Mouse (Mus musculus): ENCODE results near the gene Tagln2. TPM values are rescaled to one million over a fixed set of nuclear protein-coding genes. Genes with fewer than 3 reads are reported as not detected.

Gene Tagln2
- total RNA-seq (2014; fragmentation: Nextera tagmentation) (244 and 269 TPM in 2 replicates), total RNA-seq (2017) (147 and 171 TPM in 2 replicates)

DNA sequence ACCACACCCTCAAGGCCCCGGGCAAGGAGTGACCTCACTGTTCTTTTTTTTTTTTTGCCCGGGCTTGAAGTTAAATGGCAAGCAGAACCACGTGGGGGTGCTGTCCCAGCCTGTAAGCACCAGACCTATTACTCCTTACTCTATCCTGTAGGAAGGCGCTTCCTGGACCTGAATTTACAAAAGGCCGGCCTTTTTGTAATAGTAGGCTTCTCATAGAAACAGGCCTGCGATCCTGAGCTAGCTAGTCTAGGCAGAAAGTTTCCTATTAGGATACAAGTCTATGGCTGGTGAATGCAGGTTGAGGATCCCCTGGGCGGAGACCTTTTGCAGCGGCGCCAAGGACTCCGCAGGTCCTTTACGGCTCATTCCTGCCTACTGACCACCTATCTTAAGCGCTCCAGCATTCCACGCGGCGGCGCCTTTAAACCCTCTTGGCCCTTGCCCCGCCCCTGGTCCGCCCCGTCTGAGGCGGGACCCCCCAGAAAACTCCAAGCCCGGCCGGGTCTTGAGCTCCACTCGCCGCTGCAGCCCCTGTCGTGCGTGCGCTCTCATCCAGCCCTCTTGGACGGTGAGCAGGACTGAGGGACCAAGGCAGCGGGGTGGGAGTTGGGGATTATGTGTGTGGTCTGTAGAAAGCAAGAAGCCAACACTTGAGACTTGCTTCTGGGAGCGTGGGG is at the start of gene Tagln2:
Gene Tagln2, plus strand, starts transcription at position 283 of the 677 bp plus-strand sequence.
- peak; percentile 48 for ATAC-seq (replicated peaks; ENCODE audit: low FRiP score, low TSS enrichment, poor library complexity, severe bottlenecking)

DNA sequence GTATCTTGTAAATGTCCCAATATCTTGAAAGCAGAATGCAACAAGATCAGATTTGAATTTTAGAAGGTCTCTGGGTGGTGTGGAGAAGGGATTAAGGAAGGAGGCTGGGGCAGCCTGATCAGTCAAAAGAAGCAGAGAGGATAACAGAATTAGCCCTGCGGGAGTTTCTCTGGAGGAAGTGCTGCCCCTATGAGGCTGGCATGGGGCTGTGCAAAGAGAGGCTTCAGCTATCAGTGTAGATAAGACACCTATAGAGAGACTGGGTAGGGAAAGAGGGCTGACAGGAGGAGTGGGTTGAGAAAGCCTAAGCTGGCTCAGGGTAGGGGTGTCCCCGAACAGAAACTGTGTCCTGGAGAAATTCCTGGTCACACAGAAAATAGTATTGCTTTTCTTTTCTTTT is 49.6 kb upstream of the Tagln2 start:
- peak; percentile 71 for ATAC-seq (replicated peaks; ENCODE audit: low FRiP score, low TSS enrichment, poor library complexity, severe bottlenecking)

DNA sequence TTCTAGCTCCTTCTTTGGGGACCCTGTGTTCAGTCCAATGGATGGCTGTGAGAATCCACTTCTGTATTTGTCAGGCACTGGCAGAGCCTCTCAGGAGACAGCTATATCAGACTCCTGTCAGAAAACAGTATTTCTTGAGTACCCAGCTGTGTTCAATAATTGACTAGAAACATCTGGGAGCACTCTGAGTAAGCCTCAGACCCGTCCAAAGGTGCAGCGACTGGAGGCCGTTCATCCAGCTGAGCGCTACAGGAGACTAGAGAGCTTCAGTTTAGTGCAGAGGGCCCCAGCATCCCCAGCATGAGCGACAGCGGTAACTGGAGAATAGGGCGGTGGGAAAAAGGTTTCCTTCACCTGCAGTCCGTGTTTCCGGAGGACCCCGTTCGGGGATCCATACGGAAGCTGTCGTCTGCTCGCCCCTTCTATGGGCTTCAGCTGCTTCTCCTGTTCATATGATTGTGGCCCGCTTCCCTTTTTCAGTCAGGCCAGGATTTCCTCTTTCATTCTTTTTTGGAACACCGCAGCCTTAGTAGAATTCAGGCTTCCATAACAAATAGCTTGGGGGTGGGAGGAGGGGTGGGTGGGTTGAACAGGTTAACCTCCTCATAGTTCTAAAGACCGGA is 48.9 kb upstream of the Tagln2 start:
- no peak for ATAC-seq (replicated peaks; ENCODE audit: low FRiP score, low TSS enrichment, poor library complexity, severe bottlenecking)

DNA sequence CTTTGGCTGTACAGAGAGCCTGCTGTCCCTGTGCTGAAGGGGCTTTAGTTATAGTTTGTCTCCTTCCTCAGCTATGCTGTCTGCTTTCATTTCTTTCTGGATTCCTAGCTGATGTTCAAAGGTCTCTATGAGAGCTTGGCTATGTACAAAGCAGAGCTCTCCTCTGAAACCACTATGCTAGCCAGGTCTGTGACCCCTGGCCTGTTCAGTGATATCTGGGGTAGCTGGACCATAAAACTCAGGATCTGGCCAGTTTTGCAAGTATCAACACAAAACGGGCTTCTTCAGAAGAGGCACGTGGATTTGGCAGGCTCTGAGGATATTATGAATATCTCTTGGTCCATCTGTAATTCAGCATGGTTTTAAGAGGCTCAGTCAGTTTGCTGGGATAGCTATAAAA is 46.9 kb upstream of the Tagln2 start:
- ATAC-seq (replicated peaks; ENCODE audit: low FRiP score, low TSS enrichment, poor library complexity, severe bottlenecking), result no peak

- no peak for ATAC-seq (replicated peaks; ENCODE audit: low FRiP score, low TSS enrichment, poor library complexity, severe bottlenecking)
These were observed 46.0 kb upstream of the Tagln2 start for GRCm38 (mm10) chr1:172453810-172454209.

DNA sequence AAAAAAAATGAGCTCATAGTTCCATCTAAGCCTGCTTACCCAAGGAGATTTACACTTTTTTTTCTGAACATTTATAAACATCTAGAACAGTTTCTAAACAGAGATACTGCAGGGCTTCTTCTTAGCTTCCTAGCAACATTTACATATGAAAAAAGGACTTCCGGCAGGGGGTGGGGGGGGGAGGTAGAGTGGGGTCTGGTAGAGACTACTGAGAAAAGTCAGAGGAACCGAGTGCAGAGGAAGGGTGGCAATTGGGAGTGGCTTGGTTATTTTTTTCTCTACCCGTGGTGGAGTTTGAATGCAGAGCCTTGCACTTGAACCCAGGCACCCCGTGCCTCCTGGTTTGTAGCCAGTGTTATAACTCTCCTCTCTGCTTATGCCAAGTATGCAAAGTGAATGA is 44.4 kb upstream of the Tagln2 start:
- ATAC-seq (replicated peaks; ENCODE audit: low FRiP score, low TSS enrichment, poor library complexity, severe bottlenecking), result no peak

- ATAC-seq (replicated peaks; ENCODE audit: low FRiP score, low TSS enrichment, poor library complexity, severe bottlenecking), result 0 out of 2 replicates have a peak, but pooled peaks have one; percentile 23
These were observed 43.7 kb upstream of the Tagln2 start for GRCm38 (mm10) chr1:172456001-172456677.

DNA sequence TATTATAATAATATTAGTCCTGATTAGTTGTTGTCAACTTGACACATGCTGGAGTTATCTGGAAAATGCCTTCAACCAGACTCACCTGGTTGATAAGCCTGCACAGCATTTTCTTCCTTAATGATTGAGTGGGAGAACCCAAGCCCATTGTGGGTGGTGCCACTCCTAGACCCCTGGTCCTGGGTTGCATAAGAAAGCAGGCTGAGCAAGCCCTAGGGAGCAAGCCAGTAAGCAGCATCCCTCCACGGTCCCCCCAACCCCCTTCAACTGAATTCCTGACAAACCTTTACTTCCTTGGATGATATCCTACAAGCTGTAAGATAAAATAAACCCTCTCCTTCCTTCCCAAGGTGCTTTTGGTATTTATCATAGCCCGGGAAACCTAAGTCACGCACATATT is 42.7 kb upstream of the Tagln2 start:
- ATAC-seq (replicated peaks; ENCODE audit: low FRiP score, low TSS enrichment, poor library complexity, severe bottlenecking), result no peak

DNA sequence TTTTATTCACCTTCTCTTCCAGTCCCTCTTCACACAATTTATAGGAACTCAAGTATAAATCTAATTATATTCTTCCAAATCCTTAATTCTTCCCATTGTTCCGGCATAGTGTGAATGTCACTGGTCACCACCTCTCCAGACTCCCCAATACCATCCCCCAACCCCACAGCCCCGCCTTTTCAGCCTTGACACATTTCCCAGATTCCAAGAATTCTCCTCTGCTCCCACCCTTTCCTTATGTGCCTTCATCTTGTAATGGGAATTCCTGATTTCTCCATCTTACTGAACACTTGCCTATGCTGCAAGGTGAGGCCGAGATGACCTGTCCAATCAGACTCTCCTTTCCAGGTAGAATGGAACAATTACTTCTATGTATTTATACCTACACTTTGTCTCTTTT is 41.8 kb upstream of the Tagln2 start:
- ATAC-seq (replicated peaks; ENCODE audit: low FRiP score, low TSS enrichment, poor library complexity, severe bottlenecking), result no peak

- no peak for ATAC-seq (replicated peaks; ENCODE audit: low FRiP score, low TSS enrichment, poor library complexity, severe bottlenecking)
These were observed 38.2 kb upstream of the Tagln2 start for GRCm38 (mm10) chr1:172461602-172462001.

DNA sequence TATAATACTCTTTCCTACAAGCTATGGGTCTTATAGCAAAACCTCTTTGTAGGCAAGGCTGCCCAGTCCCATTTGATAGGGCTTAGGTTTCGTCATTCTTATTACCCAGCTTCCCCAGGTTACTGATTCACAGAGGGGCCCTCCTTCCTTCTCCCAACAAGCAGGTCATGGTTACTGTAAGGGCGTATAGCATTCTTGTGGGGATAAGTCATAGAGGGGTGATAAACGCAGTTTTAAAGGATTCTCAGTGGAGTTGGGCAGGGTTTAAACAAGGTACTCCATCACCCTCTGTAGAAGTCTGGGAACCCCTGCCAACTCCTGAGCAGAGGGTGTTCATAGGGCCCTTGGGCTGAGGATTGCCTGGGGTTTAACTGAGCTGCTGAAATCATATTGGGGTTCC is 37.3 kb upstream of the Tagln2 start:
- ATAC-seq (replicated peaks; ENCODE audit: low FRiP score, low TSS enrichment, poor library complexity, severe bottlenecking), result no peak

DNA sequence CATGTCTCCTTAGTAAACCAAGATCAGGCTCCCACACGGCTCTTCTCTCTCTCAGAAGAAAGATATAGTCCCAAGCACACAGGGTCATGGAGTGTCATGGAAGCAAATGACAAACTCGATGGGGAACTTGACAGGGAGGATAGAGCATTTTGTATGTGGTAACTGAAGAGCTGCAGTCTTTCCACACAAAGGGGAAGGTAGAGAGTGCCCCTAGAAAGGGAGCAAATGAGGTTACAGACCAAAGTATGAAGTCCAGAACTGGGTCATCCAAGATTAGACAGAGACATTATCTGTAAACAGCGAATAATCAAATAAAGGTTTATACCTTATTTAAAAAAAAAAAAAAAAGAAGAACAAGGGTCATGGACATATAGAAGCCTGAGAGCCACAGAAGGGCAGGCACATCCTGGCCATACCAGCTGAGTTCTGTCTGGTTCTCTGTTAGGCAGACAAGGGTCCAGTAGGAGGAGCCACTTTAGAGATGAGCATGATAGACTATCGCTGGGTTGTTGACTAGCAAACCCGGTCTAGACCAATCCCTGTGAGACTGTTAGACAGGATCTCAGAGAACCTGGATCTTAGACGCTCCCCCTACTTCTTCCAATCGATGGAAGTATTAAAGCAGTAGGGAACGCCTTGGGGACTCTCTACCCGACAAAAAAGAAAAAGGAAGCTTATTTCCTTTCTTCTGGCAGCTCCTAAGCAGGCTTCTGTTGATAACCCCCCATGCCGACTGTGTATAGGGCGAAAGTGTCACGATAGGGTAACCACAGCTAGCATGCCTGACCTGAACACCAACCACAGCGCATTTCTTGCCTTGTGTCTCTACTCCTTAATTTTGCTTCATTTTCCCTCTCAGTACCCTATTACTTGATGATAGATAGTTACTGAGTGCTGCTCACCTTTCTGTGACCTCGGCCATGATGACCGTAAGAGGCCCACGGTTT is 36.2 kb upstream of the Tagln2 start:
- ATAC-seq (replicated peaks; ENCODE audit: low FRiP score, low TSS enrichment, poor library complexity, severe bottlenecking), result peak; percentile 63

DNA sequence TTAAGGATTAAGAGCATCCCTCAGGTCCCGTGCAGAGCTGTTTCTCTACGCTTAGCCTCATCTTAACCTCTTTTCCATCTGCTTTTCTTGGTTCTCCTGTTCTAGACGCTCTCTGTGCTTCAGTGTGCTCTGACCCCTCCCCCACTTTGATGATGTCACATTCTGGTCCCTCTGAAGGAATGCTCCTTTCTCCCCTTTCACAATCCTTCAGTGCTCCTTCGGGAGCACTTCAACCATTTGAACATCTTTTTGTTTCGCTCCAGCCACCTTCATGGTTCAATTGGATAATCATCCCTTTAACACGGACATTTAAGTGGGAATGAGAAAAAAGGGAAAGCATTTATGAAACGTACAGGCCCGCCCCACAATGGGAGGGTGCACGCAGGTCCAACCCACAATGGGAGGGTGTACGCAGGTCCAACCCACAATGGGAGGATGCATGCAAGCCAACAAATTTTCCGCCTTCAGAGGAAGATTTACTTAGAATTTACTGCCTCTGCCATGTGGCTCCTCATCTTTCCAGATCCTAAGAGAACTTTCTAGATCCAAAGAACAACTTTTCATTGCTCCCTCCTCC is 31.5 kb upstream of the Tagln2 start:
- no peak for ATAC-seq (replicated peaks; ENCODE audit: low FRiP score, low TSS enrichment, poor library complexity, severe bottlenecking)

GRCm38 (mm10) chr1:172469373-172469772 is 30.5 kb upstream of the Tagln2 start:
- ATAC-seq (replicated peaks; ENCODE audit: low FRiP score, low TSS enrichment, poor library complexity, severe bottlenecking), result no peak

GRCm38 (mm10) chr1:172469810-172470448 is 29.9 kb upstream of the Tagln2 start:
- ATAC-seq (replicated peaks; ENCODE audit: low FRiP score, low TSS enrichment, poor library complexity, severe bottlenecking), result no peak

DNA sequence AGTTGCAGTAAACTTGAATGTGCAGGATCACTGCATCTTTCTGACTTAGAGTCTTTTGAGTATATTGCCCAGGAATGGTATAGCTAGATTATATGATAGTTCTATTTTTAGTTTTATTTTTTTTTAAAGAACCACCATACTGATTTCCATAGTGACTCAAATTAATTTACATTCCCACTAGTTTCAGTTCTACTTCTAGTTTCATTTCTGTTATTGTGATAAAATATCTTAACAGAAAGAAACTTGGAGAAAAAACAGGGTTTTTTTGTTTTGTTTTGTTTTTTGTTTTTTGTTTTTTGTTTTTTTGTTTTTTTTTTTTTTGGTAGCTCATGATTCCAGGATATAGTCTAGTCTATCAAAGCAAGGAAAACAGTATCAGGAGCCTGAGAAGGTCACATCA is 26.9 kb upstream of the Tagln2 start:
- ATAC-seq (replicated peaks; ENCODE audit: low FRiP score, low TSS enrichment, poor library complexity, severe bottlenecking), result no peak

DNA sequence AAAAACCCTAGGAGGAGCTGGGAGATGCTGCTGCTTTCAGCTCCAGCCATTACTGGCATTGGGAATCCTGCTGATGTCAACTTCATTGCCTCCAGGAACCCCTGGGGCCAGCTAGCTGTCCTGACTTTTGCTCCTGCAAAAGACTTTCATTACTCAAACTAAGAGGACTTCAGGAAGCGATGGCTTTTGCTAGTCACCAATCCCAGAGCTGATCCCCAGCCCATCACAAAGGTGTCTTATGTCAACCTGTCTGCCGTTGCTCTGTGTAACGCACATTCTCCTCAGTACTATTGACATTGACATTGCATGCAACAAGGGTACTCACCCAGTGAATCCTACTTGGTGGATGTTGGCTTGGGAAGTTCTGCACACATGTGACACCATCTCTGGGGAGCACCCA is 25.7 kb upstream of the Tagln2 start:
- no peak for ATAC-seq (replicated peaks; ENCODE audit: low FRiP score, low TSS enrichment, poor library complexity, severe bottlenecking)

GRCm38 (mm10) chr1:172475054-172475741 is 24.6 kb upstream of the Tagln2 start, which contains the start of gene Slamf9:
Gene Slamf9, plus strand, starts transcription at chr1:172475358.
- peak; percentile 54 for ATAC-seq (replicated peaks; ENCODE audit: low FRiP score, low TSS enrichment, poor library complexity, severe bottlenecking)

Measured in megakaryocyte-erythroid progenitor cell, adult 5-6 weeks (primary cell).